Mouse (Mus musculus) heart, embryonic 12.5 days (tissue): ENCODE measurements around the gene Mtmr4. TPM values are rescaled to one million over a fixed set of nuclear protein-coding genes. Genes with fewer than 3 reads are reported as not detected.

Source experiments
- ATAC-seq: fragments of 200-750 bp; cut with Nextera tagmentation; 2 replicates; pipeline ENCODE4 v1.8.0; 2017; ENCODE audit warnings: moderate TSS enrichment, moderate library complexity; ENCODE audit not compliant: insufficient number of reproducible peaks, low FRiP score
- H3K27ac ChIP-seq: fragments of 300-500 bp; sonication (generic); 2 replicates; pipeline ENCODE4 v1.5.1; 2016; ENCODE audit warnings: mild to moderate bottlenecking, moderate library complexity; ENCODE audit not compliant: poor library complexity, severe bottlenecking
- H3K27me3 ChIP-seq: fragments of 300-500 bp; sonication (generic); replicated peaks from 2 replicates; pipeline ENCODE4 v1.6.1; 2016; ENCODE audit warnings: mild to moderate bottlenecking, moderate library complexity
- H3K36me3 ChIP-seq: fragments of 300-500 bp; sonication (generic); 2 replicates; pipeline ENCODE4 v1.6.1; 2016; ENCODE audit warnings: mild to moderate bottlenecking, moderate library complexity
- H3K4me1 ChIP-seq: fragments of 300-500 bp; sonication (generic); replicated peaks from 2 replicates; pipeline ENCODE4 v1.6.1; 2016; ENCODE audit warnings: mild to moderate bottlenecking
- H3K4me2 ChIP-seq: fragments of 300-500 bp; sonication (generic); 2 replicates; pipeline ENCODE4 v1.6.1; 2016; ENCODE audit warnings: mild to moderate bottlenecking, moderate library complexity
- H3K4me3 ChIP-seq: fragments of 300-500 bp; sonication (generic); 2 replicates; pipeline ENCODE4 v1.5.1; 2016; ENCODE audit warnings: mild to moderate bottlenecking
- H3K9ac ChIP-seq: fragments of 300-500 bp; sonication (generic); 2 replicates; pipeline ENCODE4 v1.6.1; 2016; ENCODE audit warnings: mild to moderate bottlenecking, moderate library complexity
- H3K9me3 ChIP-seq: fragments of 300-500 bp; sonication (generic); replicated peaks from 2 replicates; pipeline ENCODE4 v1.6.1; 2016; ENCODE audit warnings: mild to moderate bottlenecking, moderate library complexity
- WGBS: fragments of 180-500 bp; shearing (Covaris S2); methylation state at CpG from one replicate; pipeline ENCODE4 v1.1.7; 2016; 5-methylcytosine and 5-hydroxymethylcytosine counted together
- polyA plus RNA-seq: library from polyadenylated mRNA; unstranded; fragments of >200 nt; fragmentation: Nextera tagmentation; extraction: Ambion mirVana; gene quantifications from 2 replicates; pipeline ENCODE4 v1.2.1, GENCODE M21; 2016

Gene Mtmr4
- polyA plus RNA-seq, 1 experiment from 2014 or later = 27.3 TPM

GRCm38 (mm10) chr11:87571361-87571950 is 20.5 kb upstream of the Mtmr4 start:
- H3K4me1 ChIP-seq = peaks cover 41% of the 10 kb centered on the region
- no peaks in the 10 kb centered on the region for H3K9me3 ChIP-seq
- H3K27ac ChIP-seq = no peak overlapping the region; the same call in 1 of the 2 replicates
- WGBS = 84% methylated on average over 1 of the region's 1 CpGs
- H3K27me3 ChIP-seq = 0 out of 2 replicates have a peak, but pooled peaks cover 3% of the 10 kb centered on the region
- H3K4me2 ChIP-seq = no peak overlapping the region; the same call in 1 of the 2 replicates
- H3K36me3 ChIP-seq = no peaks in the 10 kb centered on the region
- H3K9ac ChIP-seq = no peak overlapping the region
- no peak overlapping the region for H3K4me3 ChIP-seq
- no peak for ATAC-seq

GRCm38 (mm10) chr11:87573751-87574150 is 18.2 kb upstream of the Mtmr4 start:
- no peak overlapping the region for H3K4me3 ChIP-seq
- no peak for ATAC-seq
- H3K27me3 ChIP-seq = 0 out of 2 replicates have a peak, but pooled peaks cover 6% of the 10 kb centered on the region
- no peak overlapping the region for H3K4me2 ChIP-seq
- no peak overlapping the region for H3K9ac ChIP-seq
- 67% methylated on average over 7 of the region's 7 CpGs for WGBS
- no peaks in the 10 kb centered on the region for H3K9me3 ChIP-seq
- no peak overlapping the region for H3K27ac ChIP-seq
- peaks cover 55% of the 10 kb centered on the region for H3K4me1 ChIP-seq
- no peaks in the 10 kb centered on the region for H3K36me3 ChIP-seq

- no peak overlapping the region for H3K27ac ChIP-seq
- H3K4me1 ChIP-seq = peaks cover 61% of the 10 kb centered on the region
- 55% methylated on average over 21 of the region's 21 CpGs for WGBS
Observed at GRCm38 (mm10) chr11:87574520-87575180, 17.3 kb upstream of the Mtmr4 start.

GRCm38 (mm10) chr11:87577601-87578248 is 14.2 kb upstream of the Mtmr4 start:
- peaks cover 52% of the 10 kb centered on the region for H3K4me1 ChIP-seq
- no peak overlapping the region; the same call in 1 of the 2 replicates for H3K9ac ChIP-seq
- 28% methylated on average over 6 of the region's 6 CpGs for WGBS
- ATAC-seq = no peak
- H3K9me3 ChIP-seq = no peaks in the 10 kb centered on the region
- H3K4me3 ChIP-seq = peak overlapping the region; percentile 49
- H3K36me3 ChIP-seq = no peaks in the 10 kb centered on the region
- no peak overlapping the region for H3K27ac ChIP-seq
- 0 out of 2 replicates have a peak, but pooled peaks cover 6% of the 10 kb centered on the region for H3K27me3 ChIP-seq
- H3K4me2 ChIP-seq = peak overlapping the region; percentile 80

More at GRCm38 (mm10) chr11:87574520-87575180, 17.3 kb upstream of the Mtmr4 start:
- 0 out of 2 replicates have a peak, but pooled peaks cover 6% of the 10 kb centered on the region for H3K27me3 ChIP-seq
- no peak for ATAC-seq
- H3K9ac ChIP-seq = no peak overlapping the region
- H3K4me3 ChIP-seq = no peak overlapping the region
- H3K4me2 ChIP-seq = no peak overlapping the region
- no peaks in the 10 kb centered on the region for H3K9me3 ChIP-seq
- no peaks in the 10 kb centered on the region for H3K36me3 ChIP-seq

GRCm38 (mm10) chr11:87578249-87578962 is 13.6 kb upstream of the Mtmr4 start:
- Histone ChIP-seq H3K4me2 (peak overlapping the region; percentile 80), H3K4me3 (peak overlapping the region; percentile 49), H3K4me1 (peaks cover 52% of the 10 kb centered on the region), H3K9me3 (no peaks in the 10 kb centered on the region), H3K27me3 (0 out of 2 replicates have a peak, but pooled peaks cover 6% of the 10 kb centered on the region), H3K27ac (peak overlapping the region; percentile 12; the same call in 1 of the 2 replicates), H3K9ac (peak overlapping the region; percentile 60), H3K36me3 (no peaks in the 10 kb centered on the region)
- peak; percentile 82 for ATAC-seq
- under 1% methylated on average over 40 of the region's 40 CpGs for WGBS

- Histone ChIP-seq H3K4me1 (peaks cover 52% of the 10 kb centered on the region), H3K4me2 (peak overlapping the region; percentile 80), H3K27ac (peak overlapping the region; percentile 49), H3K36me3 (no peaks in the 10 kb centered on the region), H3K9ac (no peak overlapping the region), H3K4me3 (peak overlapping the region; percentile 49), H3K27me3 (0 out of 2 replicates have a peak, but pooled peaks cover 6% of the 10 kb centered on the region), H3K9me3 (no peaks in the 10 kb centered on the region)
- peak; percentile 56 for ATAC-seq
- 16% methylated on average over 10 of the region's 10 CpGs for WGBS
Observed at GRCm38 (mm10) chr11:87578963-87579601, 12.9 kb upstream of the Mtmr4 start.

GRCm38 (mm10) chr11:87579713-87580112 is 12.2 kb upstream of the Mtmr4 start:
- Histone ChIP-seq H3K27me3 (0 out of 2 replicates have a peak, but pooled peaks cover 6% of the 10 kb centered on the region), H3K4me1 (peaks cover 51% of the 10 kb centered on the region), H3K9ac (no peak overlapping the region), H3K4me3 (no peak overlapping the region), H3K27ac (peak overlapping the region; percentile 49), H3K9me3 (no peaks in the 10 kb centered on the region), H3K4me2 (peak overlapping the region; percentile 80; the same call in 1 of the 2 replicates), H3K36me3 (no peaks in the 10 kb centered on the region)
- no peak for ATAC-seq
- WGBS = 33% methylated on average over 1 of the region's 1 CpGs

- Histone ChIP-seq H3K27me3 (0 out of 2 replicates have a peak, but pooled peaks cover 6% of the 10 kb centered on the region), H3K4me3 (no peak overlapping the region), H3K27ac (no peak overlapping the region), H3K9ac (no peak overlapping the region), H3K36me3 (no peaks in the 10 kb centered on the region), H3K4me2 (no peak overlapping the region), H3K9me3 (no peaks in the 10 kb centered on the region), H3K4me1 (peaks cover 47% of the 10 kb centered on the region)
- 49% methylated on average over 10 of the region's 10 CpGs for WGBS
- ATAC-seq = no peak
Observed at GRCm38 (mm10) chr11:87580543-87581085, 11.3 kb upstream of the Mtmr4 start.

GRCm38 (mm10) chr11:87581161-87581865 is 10.6 kb upstream of the Mtmr4 start:
- 0 out of 2 replicates have a peak, but pooled peaks cover 3% of the 10 kb centered on the region for H3K27me3 ChIP-seq
- WGBS = 74% methylated on average over 12 of the region's 12 CpGs

More at GRCm38 (mm10) chr11:87581161-87581865, 10.6 kb upstream of the Mtmr4 start:
- no peak for ATAC-seq
- Histone ChIP-seq H3K9me3 (no peaks in the 10 kb centered on the region), H3K9ac (no peak overlapping the region), H3K36me3 (no peaks in the 10 kb centered on the region), H3K4me3 (no peak overlapping the region), H3K27ac (no peak overlapping the region), H3K4me2 (no peak overlapping the region), H3K4me1 (peaks cover 47% of the 10 kb centered on the region)
